Mouse (Mus musculus) spleen, postnatal 10 days (tissue): ENCODE measurements at regions not wholly inside any gene's neighbourhood (a gene's known extent, or its start where the extent isn't known, plus 50 kb on each side); places are given as distances from the start of the nearest gene placed in this dataset.

ENCODE experiments used
- DNase-seq, 2 experiments: peaks; one replicate each; pipeline ENCODE4 v3.0.0; 2021 to 2022; ENCODE audit warnings: low spot score in 2 of 2

GRCm38 (mm10) chr4:54282934-54283333 lies 457.1 kb downstream of the Tmem38b start:
- no peak for DNase-seq

GRCm38 (mm10) chr4:54313804-54314203 lies 488.0 kb downstream of the Tmem38b start:
- no peak for DNase-seq

- DNase-seq: no peak
Observed at GRCm38 (mm10) chr4:54324851-54325250, 499.0 kb downstream of the Tmem38b start.

- no peak for DNase-seq
Observed at GRCm38 (mm10) chr4:54328273-54328672, 502.4 kb downstream of the Tmem38b start.

- no peak for DNase-seq
Observed at GRCm38 (mm10) chr4:54328711-54329427, 503.0 kb downstream of the Tmem38b start.

GRCm38 (mm10) chr4:54330686-54331085 lies 504.8 kb downstream of the Tmem38b start:
- no peak for DNase-seq

GRCm38 (mm10) chr4:54331588-54332211 lies 505.9 kb downstream of the Tmem38b start:
- DNase-seq: no peak

GRCm38 (mm10) chr4:54332261-54332660 lies 506.4 kb downstream of the Tmem38b start:
- DNase-seq: no peak

GRCm38 (mm10) chr4:54338556-54338955 lies 512.7 kb downstream of the Tmem38b start:
- no peak for DNase-seq

- DNase-seq: no peak
Observed at GRCm38 (mm10) chr4:54340106-54340505, 514.3 kb downstream of the Tmem38b start.

- no peak for DNase-seq
Observed at GRCm38 (mm10) chr4:54353657-54354390, 528.0 kb downstream of the Tmem38b start.

- DNase-seq: no peak
Observed at GRCm38 (mm10) chr4:54354391-54354726, 528.5 kb downstream of the Tmem38b start.

- no peak for DNase-seq
Observed at GRCm38 (mm10) chr4:54355381-54356040, 529.7 kb downstream of the Tmem38b start.

- no peak for DNase-seq
Observed at GRCm38 (mm10) chr4:54356041-54356427, 530.2 kb downstream of the Tmem38b start.

- DNase-seq: no peak
Observed at GRCm38 (mm10) chr4:54370909-54371308, 545.1 kb downstream of the Tmem38b start.

GRCm38 (mm10) chr4:54371418-54371957 lies 545.6 kb downstream of the Tmem38b start:
- DNase-seq: no peak

- no peak for DNase-seq
Observed at GRCm38 (mm10) chr4:54373606-54374005, 547.8 kb downstream of the Tmem38b start.

GRCm38 (mm10) chr4:54374457-54374856 lies 548.6 kb downstream of the Tmem38b start:
- DNase-seq: no peak

GRCm38 (mm10) chr4:54387460-54387859 lies 557.4 kb upstream of the Zfp462 start:
- no peak for DNase-seq

- DNase-seq: no peak
Observed at GRCm38 (mm10) chr4:54391536-54392208, 553.2 kb upstream of the Zfp462 start.

- no peak for DNase-seq
Observed at GRCm38 (mm10) chr4:54406151-54406550, 538.7 kb upstream of the Zfp462 start.

GRCm38 (mm10) chr4:54407930-54408329 lies 536.9 kb upstream of the Zfp462 start:
- DNase-seq: no peak
